Mouse (Mus musculus) spleen, postnatal 10 days (tissue): ENCODE data around the gene Ctse.
A peak's percentile ranks its signal among the peaks of the same experiment; 100 is the strongest.

Experiments used
- DNase-seq, 2 experiments: peaks; one replicate each; pipeline ENCODE4 v3.0.0; 2021 to 2022; ENCODE audit warnings: low spot score in 2 of 2

Ctse gene

DNA sequence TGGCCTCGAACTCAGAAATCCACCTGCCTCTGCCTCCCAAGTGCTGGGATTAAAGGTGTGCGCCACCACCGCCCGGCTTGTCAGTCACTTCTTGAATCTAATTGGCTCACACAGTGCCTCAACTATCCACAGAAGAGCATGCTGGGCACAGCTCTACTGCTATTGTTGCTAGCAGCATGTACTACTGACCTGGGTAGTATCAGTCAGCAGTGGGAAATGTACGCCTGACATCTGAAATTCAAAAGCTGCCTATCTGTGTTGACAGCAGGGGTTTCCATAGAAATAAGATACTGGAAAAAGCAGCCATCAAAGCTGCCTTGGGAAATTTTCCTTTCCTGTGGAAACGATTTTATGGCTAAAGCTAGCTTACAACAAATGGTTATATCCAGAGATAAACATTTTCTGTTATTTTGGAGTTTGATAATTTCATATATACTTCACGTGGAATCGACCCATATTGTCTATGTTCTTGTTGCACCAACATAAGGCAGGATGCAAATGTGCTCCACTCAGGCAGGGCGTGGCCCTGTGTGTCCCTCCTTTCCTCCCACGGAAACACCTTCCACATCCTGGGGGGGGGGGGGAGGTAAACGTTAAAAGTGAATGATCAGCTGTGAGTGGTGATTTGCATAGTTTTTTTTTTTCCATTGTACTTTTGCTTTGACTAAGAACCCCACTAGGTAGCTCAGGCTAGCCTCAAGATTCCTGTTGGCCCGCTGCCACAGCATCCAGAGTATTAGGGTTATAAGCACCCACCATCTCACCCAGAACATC is 14.8 kb downstream of the Ctse start:
- DNase-seq: no peak

GRCm38 (mm10) chr1:131655601-131656000 is 17.5 kb downstream of the Ctse start:
- no peak for DNase-seq

GRCm38 (mm10) chr1:131657945-131658354 is 19.8 kb downstream of the Ctse start:
- DNase-seq: peak; percentile 88 to 97

DNA sequence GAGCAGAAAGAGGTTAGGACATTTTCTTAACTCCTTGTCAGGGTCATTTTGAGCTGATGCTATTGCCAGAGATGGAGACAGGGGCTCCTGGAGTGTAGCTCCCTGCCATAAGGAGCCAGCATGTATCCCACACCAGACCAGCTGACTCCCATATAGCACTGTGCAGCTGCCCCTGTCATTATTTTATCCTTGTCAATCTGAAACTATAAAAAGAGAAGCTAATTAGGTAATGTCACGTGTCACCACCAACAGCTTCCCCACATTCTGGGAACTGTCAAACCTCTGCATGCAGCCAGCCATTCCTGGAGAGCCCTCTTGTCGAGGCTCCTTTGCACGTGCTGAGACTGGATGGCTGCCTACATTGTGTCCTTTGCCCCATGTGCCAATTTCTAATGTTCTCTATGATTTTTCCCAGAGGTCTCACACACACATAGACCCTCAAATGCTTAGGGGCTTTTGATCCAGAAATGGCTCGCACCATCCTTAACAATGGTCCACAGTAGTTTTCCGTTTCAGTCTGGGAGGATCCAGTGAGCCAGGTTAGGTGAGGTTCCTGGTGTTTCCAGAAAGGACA is 21.5 kb downstream of the Ctse start:
- no peak for DNase-seq

DNA sequence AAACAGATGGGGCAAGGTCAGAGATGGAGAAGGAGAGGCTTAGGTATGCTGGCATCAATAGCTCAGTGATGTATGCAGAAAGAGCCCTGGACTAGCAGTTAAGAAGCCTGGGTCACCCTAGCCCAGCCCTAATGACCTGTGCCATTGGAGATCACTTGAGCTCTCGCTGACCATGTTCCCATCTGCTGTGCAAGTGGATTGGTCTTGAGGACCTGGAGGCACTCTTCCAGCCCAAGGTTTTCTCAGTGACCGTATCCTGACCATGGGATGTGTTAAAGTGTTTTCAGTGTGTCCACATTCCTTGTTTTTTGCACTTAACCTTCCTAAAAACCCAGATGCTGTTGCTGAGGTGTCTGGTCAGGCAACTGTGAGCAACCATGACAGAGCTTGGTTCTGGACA is 22.2 kb downstream of the Ctse start:
- DNase-seq: peak in 1 of 2 experiments; percentile 55

- DNase-seq: peak; percentile 54 to 60
These were observed 22.8 kb downstream of the Ctse start for GRCm38 (mm10) chr1:131660716-131661472.

GRCm38 (mm10) chr1:131661749-131662148 is 23.6 kb downstream of the Ctse start:
- DNase-seq: peak; percentile 62 to 64

DNA sequence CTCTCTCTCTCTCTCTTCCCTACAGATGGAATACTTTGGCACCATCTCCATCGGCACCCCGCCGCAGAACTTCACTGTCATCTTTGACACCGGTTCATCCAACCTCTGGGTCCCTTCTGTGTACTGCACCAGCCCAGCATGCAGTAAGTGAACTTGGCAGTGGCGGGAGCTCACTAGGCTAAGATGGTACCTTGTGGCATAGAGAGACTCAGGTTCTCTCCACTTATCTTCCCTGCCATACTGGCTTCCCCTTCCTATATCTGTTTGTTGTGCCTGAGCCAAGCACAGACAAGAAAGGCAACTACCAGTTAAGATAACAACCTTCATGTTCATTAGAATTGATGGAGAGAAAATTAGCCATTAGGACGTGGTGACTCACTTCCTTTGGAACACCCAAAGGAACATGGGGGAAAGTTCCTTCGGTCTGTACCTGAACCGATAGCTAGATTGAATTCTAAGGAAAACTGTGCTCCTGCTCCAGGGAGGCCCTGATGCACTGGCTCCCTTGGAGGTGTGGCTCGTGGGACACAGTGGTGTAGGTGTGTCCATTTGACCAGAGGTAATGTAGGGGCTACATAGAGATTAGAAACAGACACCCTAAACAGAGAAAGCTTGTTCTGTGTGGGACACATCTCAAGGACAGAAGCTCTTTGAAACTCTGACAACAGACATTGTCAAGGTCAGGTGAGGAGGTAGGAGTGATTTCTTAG is 25.3 kb downstream of the Ctse start:
- peak; percentile 51 to 62 for DNase-seq

DNA sequence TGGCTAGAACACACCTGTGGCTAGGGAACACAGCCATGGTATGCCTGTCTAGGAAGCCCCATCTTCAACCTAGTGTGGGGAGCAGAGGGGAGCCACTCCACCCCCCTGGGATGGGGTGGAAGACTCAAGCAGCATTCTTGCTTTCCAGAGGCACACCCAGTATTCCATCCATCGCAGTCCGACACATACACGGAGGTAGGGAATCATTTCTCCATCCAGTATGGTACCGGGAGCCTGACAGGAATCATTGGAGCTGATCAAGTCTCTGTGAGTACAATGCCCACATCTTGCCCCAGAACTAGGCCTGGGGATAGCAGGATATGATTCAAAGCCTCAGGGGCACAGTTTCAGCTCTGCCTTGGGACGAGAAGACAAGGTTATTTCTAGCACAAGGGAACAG is 26.0 kb downstream of the Ctse start:
- DNase-seq: peak in 1 of 2 experiments; percentile 22

GRCm38 (mm10) chr1:131665886-131666285 is 27.8 kb downstream of the Ctse start:
- peak in 1 of 2 experiments; percentile 14 for DNase-seq

GRCm38 (mm10) chr1:131671113-131671512 is 33.0 kb downstream of the Ctse start:
- DNase-seq: no peak

DNA sequence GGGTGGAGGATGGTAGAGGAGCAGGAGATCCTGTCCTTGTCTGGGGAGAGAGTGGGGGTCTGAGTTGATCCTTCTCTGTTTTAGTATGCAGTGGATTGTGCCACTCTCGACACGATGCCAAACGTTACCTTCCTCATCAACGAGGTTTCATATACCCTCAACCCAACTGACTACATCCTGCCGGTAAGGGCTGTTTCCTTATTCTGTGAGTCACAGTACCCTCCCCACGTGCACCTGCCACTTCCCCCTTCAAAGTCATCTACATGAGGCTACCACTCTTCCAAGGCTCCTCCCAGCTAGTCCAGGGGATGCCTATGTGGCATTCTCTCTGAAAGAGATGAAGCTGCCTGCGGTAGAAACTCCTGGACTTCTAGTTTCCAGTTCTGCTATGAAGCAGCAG is 34.3 kb downstream of the Ctse start:
- peak in 1 of 2 experiments; percentile 40 for DNase-seq

- DNase-seq: no peak
These were observed 41.5 kb downstream of the Ctse start for GRCm38 (mm10) chr1:131679644-131680043.

- no peak for DNase-seq
These were observed 49.6 kb downstream of the Ctse start for GRCm38 (mm10) chr1:131687739-131688138.

DNA sequence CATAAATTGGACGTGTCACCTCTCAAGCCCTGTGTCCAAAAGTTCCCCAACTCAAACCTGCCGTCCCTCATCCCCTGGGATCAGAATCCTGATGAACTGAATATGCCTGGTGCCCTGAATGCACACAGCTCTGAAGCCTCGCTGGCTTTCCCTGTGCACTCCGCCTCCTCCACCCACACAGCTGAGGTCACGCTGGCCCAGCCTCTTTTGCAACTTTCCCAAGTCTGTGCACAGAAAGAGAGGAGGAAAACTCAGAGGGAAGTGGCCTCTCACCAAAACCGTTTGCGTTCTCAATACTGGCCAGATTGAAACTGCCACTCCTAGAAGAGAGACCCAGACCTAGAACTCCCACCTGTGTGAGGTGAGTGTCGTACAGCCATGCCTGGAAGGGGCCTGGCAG is 50.4 kb downstream of the Ctse start, which contains the start of gene Rab7b:
Gene Rab7b, plus strand, starts transcription at position 221 of the 400 bp plus-strand sequence.
- DNase-seq: no peak

- no peak for DNase-seq
These were observed 50.9 kb downstream of the Ctse start for GRCm38 (mm10) chr1:131689016-131689415.

DNA sequence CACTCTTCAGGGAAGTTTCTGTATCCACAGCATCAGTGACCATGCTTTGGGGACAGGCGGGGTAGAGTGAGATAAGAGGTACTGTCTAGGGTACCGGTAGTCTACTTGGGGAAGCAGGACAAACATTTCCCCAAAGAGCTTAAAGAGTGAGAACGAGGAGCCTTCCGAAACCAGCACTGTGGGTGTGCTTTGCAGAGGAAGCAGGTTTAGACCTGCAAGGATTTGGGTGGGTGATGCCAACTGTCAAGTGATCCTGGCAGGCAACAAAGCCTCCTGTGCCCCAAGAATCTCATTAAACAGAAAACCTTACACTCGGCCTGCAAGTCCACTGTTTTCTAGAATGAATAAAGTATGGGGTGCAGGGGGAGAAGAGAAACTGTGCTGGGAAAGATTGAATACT is 51.8 kb downstream of the Ctse start:
- DNase-seq: no peak

- no peak for DNase-seq
These were observed 52.3 kb downstream of the Ctse start for GRCm38 (mm10) chr1:131690435-131690834.

- DNase-seq: no peak
These were observed 53.2 kb downstream of the Ctse start for GRCm38 (mm10) chr1:131691356-131691755.

DNA sequence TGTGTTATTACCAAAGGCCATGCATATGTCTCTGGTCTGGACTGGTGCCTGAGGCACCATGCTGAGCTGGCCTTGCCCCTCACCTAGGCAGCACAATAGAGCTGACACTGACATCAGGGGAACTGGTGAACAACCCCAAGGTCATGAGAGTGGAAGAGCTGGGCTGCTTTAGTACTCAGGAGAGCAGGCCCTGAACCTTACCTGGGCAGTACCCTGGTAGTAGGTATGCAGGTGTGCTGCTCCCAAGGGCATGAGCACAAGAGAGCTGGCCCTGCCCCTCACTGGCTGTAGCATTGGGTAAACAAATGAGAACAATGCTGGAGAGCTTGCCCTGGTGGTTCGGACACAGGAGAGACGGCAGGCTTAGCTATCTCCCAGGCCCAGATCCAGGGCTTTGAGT is 57.2 kb downstream of the Ctse start:
- DNase-seq: no peak

DNA sequence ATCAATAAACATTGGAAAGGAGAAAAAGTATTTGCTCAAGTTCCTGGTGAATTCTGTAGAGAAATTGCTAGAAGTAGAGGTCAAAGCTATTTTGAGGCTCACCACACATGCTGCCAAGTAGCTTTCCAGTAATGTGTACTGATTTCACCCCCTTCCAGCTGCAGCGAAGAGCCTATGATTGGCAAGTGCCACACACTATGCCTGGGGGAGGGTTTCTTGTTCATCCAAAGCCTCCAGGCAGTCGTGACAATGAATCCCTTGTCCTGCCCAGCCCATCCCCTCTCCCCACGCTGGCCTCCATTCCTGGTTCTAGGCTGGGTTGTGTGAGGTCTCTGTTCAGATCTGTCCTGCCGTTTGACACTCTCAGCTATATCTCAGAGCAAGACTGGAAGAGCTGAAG is 58.2 kb downstream of the Ctse start:
- DNase-seq: no peak

- DNase-seq: no peak
These were observed 60.7 kb downstream of the Ctse start for GRCm38 (mm10) chr1:131698770-131699169.
